Mouse (Mus musculus): ENCODE results near the gene Gnpda2.
A peak's percentile ranks its signal among the peaks of the same experiment; 100 is the strongest.

The Gnpda2 gene

GRCm38 (mm10) chr5:69591640-69592461 is at the start of gene Gnpda2:
Gene Gnpda2 (minus strand): TSS chr5:69592340.
- peak; percentile 88 to 92 for DNase-seq

DNA sequence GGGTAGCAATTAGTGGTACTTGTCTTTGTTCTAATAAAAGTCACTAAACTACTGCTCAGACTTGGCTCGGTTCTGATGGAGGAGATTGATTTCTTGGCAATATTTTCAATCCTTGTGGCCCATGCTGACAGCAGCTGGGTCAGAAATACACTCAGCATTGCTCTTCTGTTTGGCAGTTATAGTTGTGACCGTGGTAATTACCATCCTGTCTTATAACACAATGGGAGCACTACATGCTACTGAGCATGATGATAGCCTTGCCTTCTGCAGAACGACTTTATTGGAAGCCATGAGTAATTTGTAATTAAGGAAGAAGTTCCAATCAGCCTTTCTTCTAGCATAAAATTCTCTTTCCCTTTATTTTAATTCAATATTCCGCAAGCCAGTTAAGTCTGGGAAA is 42.6 kb upstream of the Gnpda2 start:
- no peak for DNase-seq

- no peak for DNase-seq
Observed at GRCm38 (mm10) chr5:69620899-69621298, 28.8 kb upstream of the Gnpda2 start.

- DNase-seq, result no peak
Observed at GRCm38 (mm10) chr5:69613209-69613796, 21.2 kb upstream of the Gnpda2 start.

DNA sequence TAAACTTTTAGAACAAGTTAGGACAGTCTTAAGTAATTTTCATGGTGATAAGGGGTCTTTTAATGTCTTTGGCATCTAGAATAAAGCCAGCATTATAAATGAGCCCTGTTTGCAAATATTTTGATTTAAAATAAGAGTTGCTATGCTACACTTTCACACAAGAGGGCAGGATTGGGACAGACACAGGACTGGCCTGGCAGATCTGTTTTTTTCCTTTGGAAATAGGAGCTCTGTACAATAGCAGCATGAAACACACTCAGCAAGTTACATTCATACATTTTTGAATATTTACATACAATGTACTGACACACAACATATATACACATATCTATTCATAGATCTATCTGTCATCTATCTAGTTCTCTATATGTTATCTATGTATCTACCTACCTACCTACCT is 8.9 kb upstream of the Gnpda2 start:
- DNase-seq, result no peak

GRCm38 (mm10) chr5:69557404-69557935 is 34.7 kb downstream of the Gnpda2 start:
- peak in 1 of 2 experiments; percentile 30 for DNase-seq

DNA sequence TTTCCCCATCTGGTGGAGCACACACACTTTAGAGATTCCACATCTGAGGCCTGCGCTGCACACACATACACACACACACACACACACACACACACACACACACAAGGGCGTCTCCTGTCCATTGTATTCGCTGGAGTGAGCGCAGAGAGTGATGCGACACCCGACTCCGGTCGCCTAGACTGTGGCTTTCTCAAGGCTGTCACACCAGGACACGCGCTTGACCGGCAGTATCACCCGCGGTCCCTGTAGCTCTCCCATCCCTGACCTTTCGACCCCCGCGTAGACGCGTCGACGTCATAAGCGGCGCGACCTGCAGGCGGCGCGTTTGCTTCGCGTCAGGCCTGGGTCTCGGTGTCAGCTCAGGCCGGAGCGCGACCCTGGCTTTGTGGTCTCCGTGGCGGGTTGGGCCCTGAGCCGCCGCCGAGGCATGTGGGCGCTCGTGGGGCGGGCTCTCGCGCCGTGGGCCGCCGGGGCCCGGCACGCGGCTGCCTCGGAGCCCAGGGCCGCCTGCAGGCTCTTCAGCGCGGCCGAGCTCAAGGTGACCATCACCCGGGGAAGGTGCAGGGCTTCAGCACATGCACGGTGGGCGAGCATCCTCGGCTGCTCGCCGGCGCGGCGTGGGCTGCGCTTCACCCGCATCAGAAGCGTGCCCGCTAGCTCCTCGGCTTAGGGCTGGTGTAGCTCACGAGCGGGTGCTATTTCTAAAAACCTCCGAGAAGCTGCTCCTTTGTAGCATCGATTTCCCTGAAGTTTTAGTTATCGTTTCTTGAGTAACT is 35.3 kb downstream of the Gnpda2 start, which contains the start of gene Guf1:
Guf1 (plus strand) TSS at position 296 of the 776 bp plus-strand sequence.
- peak; percentile 99 for DNase-seq

DNA sequence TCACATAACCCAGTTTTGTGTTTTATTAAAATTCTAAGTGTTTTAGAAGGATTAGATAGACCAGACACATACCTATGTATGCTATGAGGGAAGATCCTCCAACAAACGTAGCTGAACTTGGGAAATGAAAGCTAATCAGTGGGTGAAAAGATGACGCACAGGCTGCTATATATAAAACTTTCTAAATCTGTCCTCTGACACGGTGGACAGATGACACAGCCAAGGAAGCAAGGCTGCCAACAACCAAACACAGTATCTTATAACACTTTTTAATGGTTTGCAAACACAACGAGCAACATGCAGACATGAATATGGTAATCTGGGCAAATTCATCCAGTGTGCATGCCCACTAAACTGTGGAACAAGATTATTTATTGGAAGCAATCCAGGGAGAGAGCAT is 49.7 kb downstream of the Gnpda2 start, which contains the start of gene Yipf7:
Yipf7 (minus strand) TSS at position 160 of the 400 bp plus-strand sequence.
- DNase-seq, result peak; percentile 44 to 46

DNA sequence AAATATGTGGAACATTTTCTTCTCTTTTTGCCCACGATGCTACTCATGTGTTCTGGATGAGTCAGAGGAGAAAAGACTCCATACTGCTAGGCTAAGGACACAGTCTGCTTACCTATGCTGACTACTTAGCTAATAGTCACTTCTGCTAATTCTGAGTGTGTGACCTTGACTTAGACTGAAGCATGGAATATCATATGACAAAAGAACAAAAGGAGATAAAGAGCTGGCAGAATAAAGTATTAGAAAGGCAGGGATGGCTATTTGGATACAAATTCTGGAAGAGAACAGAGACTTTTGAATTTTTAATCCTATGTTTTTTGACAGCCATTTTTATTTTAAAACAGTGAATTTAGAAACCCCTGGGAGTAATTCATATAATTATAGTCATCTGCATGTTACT is 50.5 kb downstream of the Gnpda2 start:
- DNase-seq, result no peak

DNA sequence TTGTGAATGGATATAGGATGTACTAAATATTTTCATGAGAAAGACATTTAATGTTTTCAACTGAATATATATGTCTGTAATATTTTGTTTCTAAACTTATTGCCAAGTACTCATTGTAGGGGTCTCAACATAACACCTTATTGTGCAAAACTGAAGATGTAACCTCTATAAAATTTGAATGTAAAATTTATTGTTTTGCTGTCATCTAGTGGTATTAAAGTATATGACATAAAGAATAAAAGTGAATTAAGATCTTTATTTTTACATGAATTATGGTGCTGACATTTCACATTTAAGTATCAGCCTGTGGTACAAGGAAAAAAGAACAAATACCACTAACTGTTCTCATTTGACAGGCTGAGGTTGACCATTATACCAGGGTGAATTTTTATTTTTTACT is 68.2 kb downstream of the Gnpda2 start:
- no peak for DNase-seq

All from cerebellum, postnatal 25 days (tissue).